Mouse (Mus musculus): ENCODE data around the gene Lif. TPM values are rescaled to one million over a fixed set of nuclear protein-coding genes. Genes with fewer than 3 reads are reported as not detected.

Gene Lif
- polyA plus RNA-seq, 1 experiment from 2014 or later: 0.08 TPM

DNA sequence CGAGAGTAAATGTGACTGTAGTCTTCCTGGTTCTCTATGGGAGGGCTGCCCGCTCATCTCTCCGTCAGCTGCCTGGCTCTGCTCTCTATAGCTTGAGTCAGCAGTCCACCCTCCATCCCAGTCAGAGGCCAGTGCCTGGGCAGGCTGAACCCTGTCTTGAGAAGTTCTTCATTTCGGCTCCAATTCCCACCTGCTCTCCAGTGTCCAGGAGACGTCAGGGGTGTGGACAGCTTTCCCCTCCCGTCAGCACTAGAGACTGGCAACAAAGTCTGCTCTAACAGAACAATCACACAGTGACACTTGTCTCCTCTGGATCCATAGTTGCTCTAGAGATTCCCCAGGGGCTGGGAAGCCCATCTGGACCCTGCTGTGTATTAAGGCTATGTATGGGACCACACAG lies 36.7 kb downstream of the Lif start:
- Histone ChIP-seq H3K36me3 (no peaks in the 10 kb centered on the region), H3K27me3 (peaks cover 11% of the 10 kb centered on the region), H3K9ac (no peak overlapping the region), H3K9me3 (no peaks in the 10 kb centered on the region), H3K4me1 (peaks cover 13% of the 10 kb centered on the region), H3K4me3 (no peak overlapping the region), H3K27ac (no peak overlapping the region), H3K4me2 (replicated peaks) (no peak overlapping the region)
- WGBS: 75% methylated on average over 6 of the region's 6 CpGs
- no peak for ATAC-seq (ENCODE audit: low FRiP score, low read depth)

DNA sequence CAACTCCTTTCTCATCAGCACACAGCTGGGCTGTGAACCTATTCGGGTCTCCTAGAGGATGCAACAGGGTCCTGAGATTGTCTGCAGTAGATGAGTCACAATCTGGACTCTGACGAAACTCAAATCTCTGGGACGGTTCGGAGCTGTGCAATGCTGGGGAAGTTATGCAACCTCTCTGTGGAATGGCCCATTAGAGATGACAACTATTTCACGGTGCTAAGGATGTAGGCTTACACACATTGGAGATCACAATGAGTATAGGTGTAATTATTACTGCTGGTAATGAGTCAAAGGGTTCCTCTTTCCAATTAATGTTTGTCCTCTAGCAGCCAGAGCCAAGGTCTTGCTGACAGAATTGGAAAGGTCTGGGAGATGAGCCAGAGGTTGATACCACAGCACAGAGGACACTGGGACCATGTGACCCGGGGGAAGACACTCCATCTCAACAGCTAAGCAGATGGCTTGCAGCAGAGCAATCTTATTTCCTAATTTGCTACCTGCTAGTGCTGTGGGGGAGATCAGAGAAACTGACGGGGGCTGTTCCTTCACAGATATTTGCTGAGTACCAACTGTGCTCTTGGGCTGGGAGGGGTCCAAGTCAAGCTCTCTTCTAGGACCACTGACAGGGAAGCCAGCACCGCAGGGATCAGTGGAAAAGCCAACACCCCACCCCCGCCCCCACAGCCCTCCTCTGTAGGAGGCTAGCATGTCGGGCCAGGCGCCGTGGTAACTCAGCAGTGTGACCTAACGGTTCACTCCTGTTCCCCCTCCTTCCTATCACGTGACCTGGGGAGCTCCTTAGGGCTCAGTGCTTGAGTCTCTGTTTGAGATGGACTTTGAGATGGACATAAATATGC lies 37.4 kb downstream of the Lif start:
- Histone ChIP-seq H3K27me3 (peaks cover 11% of the 10 kb centered on the region), H3K36me3 (no peaks in the 10 kb centered on the region), H3K4me3 (no peak overlapping the region), H3K27ac (no peak overlapping the region), H3K9me3 (no peaks in the 10 kb centered on the region), H3K4me1 (peaks cover 20% of the 10 kb centered on the region), H3K4me2 (replicated peaks) (no peak overlapping the region), H3K9ac (no peak overlapping the region)
- ATAC-seq (ENCODE audit: low FRiP score, low read depth): no peak
- 32% methylated on average over 14 of the region's 14 CpGs for WGBS

DNA sequence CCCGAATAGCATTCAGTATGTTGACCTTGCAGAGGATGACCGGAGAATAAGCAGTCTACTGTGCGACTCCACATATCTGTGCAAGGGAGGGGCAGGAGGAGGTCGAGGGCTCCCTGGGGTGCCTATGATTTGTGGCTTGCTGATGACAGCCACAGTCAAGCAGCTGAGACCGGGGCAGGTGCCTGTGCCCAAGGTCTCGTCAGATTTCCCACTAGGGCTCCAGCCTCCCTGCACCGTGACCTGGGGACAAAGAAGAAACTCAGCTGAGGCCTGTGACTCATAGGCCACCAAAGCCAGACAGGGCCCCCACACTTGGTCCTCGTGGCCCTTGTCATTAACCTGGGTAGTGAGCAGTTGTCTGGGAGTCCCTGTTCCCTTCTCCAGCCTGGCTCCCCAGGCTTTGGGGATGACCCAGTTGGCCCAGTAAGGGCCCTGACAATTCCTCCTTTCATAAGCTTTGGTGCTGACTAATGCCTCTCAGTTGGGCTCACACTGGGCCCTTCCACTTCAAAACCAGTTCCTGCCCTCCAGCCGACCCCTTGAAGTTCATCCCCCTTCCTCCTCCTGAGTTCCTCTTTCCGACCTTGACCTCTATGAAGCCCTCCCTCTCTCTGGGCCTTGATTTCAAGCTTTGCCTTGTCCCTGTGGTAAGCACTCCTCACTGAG lies 39.4 kb downstream of the Lif start:
- WGBS: 76% methylated on average over 10 of the region's 10 CpGs
- H3K4me1 ChIP-seq: peaks cover 30% of the 10 kb centered on the region
- no peak for ATAC-seq (ENCODE audit: low FRiP score, low read depth)
- peaks cover 11% of the 10 kb centered on the region for H3K27me3 ChIP-seq
- H3K36me3 ChIP-seq: no peaks in the 10 kb centered on the region
- no peak overlapping the region for H3K4me3 ChIP-seq
- no peak overlapping the region for H3K9ac ChIP-seq
- H3K4me2 ChIP-seq (replicated peaks): no peak overlapping the region
- H3K27ac ChIP-seq: no peak overlapping the region
- no peaks in the 10 kb centered on the region for H3K9me3 ChIP-seq

DNA sequence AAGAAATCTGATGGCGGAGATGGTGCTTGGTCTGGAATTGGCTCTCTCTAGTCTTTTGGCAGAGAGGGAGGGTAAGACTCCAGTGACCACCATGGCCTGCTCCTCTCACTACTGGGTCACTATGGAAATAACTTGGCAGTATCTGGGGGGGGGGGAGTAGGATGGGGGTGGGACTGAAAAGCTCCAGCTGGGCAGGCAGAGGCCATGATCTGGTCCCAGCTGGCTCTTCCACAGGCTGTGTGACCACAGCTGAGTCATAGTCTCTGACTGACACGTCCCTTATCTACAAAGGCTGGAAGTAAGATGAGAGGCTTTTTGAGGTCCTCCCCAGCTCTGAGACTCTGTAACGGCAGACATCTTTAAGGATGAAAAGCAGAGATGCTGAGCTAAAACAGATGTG lies 40.4 kb downstream of the Lif start:
- no peak overlapping the region for H3K27ac ChIP-seq
- H3K4me3 ChIP-seq: no peak overlapping the region
- no peaks in the 10 kb centered on the region for H3K9me3 ChIP-seq
- H3K4me2 ChIP-seq (replicated peaks): no peak overlapping the region
- 48% methylated on average over 3 of the region's 3 CpGs for WGBS
- H3K9ac ChIP-seq: no peak overlapping the region
- H3K27me3 ChIP-seq: peaks cover 11% of the 10 kb centered on the region
- no peak for ATAC-seq (ENCODE audit: low FRiP score, low read depth)
- no peaks in the 10 kb centered on the region for H3K36me3 ChIP-seq
- peaks cover 37% of the 10 kb centered on the region for H3K4me1 ChIP-seq

DNA sequence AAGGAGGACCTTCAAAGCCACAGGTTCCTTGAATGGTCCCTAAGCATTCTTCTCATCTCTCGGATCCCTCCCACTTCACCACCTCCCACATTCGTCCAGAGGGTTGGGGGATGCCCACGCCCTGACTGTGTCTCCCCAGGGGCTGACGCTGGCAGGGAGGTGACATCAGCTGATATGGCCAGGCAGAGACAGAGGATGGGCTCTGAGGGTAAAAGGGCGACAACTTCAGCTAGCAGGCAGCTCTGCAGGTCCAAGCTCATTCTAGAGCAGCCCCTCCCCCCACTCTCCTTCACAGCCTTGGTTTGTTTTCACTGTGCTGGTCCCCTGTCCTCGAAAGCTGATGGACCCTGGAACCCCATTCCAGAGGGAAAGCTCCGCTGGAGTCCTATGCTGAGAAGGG lies 41.3 kb downstream of the Lif start:
- Histone ChIP-seq H3K27ac (no peak overlapping the region), H3K4me2 (replicated peaks) (no peak overlapping the region)
- 31% methylated on average over 7 of the region's 7 CpGs for WGBS

DNA sequence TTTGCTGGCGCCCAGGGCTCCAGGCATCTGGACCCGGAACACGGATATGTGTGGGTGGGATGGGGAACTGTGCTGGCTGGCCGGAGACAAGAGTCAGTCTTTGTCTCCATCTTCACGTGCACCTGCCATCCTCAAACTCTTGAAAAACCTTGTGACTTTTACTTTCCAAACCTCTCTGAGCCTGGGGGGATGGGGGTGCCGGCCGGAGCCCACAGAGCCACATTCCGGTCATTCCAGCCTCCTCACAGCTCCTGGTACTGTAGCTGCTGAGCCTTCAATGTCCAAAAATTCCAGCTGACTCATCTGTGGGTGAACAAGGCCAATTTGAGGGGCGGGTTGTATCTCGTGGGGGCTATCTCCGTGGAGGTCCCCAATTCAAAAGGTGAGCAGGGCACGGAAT lies 41.8 kb downstream of the Lif start:
- H3K9ac ChIP-seq: no peak overlapping the region
- WGBS: 41% methylated on average over 12 of the region's 12 CpGs
- ATAC-seq (ENCODE audit: low FRiP score, low read depth): no peak
- H3K4me2 ChIP-seq (replicated peaks): no peak overlapping the region
- no peaks in the 10 kb centered on the region for H3K9me3 ChIP-seq
- H3K27me3 ChIP-seq: peaks cover 8% of the 10 kb centered on the region
- no peak overlapping the region for H3K4me3 ChIP-seq
- peaks cover 43% of the 10 kb centered on the region for H3K4me1 ChIP-seq
- H3K36me3 ChIP-seq: no peaks in the 10 kb centered on the region
- H3K27ac ChIP-seq: no peak overlapping the region

More for the DNA sequence above, 41.3 kb downstream of the Lif start:
- no peak overlapping the region for H3K9ac ChIP-seq
- H3K36me3 ChIP-seq: no peaks in the 10 kb centered on the region
- no peak overlapping the region for H3K4me3 ChIP-seq
- ATAC-seq (ENCODE audit: low FRiP score, low read depth): no peak
- H3K27me3 ChIP-seq: peaks cover 11% of the 10 kb centered on the region
- H3K9me3 ChIP-seq: no peaks in the 10 kb centered on the region
- peaks cover 43% of the 10 kb centered on the region for H3K4me1 ChIP-seq

DNA sequence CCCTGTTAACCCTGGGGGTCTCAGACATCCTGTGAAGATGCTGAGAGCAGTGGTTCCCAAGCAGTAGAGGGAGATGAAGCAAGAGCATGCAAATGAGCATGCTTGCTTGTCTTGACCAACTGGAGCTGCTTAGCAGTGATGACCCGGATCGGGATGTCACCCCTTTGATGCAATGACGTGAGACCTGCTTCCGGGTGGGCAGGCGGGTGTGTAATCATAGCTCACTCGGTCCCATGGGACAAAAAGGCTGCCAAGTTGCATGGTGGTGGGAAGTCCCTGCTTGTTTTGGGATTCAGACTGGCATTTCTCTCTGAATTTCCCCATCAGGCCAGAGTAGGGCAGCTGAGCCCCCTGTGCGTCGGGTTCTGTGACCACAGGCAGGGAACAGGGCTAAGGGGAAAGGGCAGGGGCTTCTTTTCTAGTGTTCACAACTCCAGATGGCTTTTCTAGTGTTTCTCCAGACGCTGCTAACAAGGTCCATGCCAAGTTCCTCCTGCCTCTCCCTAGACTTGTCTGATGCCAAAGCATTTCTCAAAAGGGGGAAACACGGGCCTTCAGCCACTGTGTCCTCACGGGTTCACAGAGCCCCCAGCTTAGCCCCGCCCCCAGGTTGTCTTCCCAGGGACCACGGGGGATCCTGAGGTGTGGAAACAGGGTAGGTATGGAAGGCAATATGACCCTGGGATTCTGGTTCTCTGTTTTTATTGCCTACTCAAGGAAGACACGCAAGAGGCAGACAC lies 42.5 kb downstream of the Lif start:
- Histone ChIP-seq H3K9me3 (no peaks in the 10 kb centered on the region), H3K9ac (no peak overlapping the region), H3K4me1 (peaks cover 40% of the 10 kb centered on the region), H3K4me2 (replicated peaks) (no peak overlapping the region), H3K36me3 (no peaks in the 10 kb centered on the region), H3K27ac (no peak overlapping the region), H3K4me3 (no peak overlapping the region), H3K27me3 (peaks cover 3% of the 10 kb centered on the region)
- 62% methylated on average over 14 of the region's 14 CpGs for WGBS
- no peak for ATAC-seq (ENCODE audit: low FRiP score, low read depth)

DNA sequence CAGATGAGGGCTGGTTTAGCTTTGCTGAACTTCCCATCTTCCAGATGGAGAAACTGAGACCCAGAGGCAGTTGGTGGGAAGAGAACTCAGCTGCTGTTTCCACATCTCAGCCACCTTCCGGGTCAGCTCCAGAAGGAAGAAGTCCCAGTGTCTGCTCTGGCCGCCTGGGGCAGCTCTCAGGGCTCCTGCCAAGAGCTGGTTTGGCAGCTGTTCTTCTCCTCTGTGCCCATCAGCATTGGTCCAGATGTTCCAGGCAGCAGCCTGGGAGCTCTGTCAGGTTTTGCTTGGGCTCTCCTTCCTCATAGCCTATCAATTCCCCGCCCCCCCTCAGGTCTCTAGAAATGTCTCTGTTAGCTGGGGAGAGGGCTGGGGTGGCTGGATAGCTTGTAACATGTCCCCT lies 43.3 kb downstream of the Lif start:
- H3K9ac ChIP-seq: no peak overlapping the region
- no peak overlapping the region for H3K27ac ChIP-seq
- 82% methylated on average over 3 of the region's 3 CpGs for WGBS
- H3K4me1 ChIP-seq: peaks cover 36% of the 10 kb centered on the region
- no peaks in the 10 kb centered on the region for H3K27me3 ChIP-seq
- H3K9me3 ChIP-seq: no peaks in the 10 kb centered on the region
- ATAC-seq (ENCODE audit: low FRiP score, low read depth): no peak
- no peaks in the 10 kb centered on the region for H3K36me3 ChIP-seq
- no peak overlapping the region for H3K4me3 ChIP-seq
- H3K4me2 ChIP-seq (replicated peaks): no peak overlapping the region

DNA sequence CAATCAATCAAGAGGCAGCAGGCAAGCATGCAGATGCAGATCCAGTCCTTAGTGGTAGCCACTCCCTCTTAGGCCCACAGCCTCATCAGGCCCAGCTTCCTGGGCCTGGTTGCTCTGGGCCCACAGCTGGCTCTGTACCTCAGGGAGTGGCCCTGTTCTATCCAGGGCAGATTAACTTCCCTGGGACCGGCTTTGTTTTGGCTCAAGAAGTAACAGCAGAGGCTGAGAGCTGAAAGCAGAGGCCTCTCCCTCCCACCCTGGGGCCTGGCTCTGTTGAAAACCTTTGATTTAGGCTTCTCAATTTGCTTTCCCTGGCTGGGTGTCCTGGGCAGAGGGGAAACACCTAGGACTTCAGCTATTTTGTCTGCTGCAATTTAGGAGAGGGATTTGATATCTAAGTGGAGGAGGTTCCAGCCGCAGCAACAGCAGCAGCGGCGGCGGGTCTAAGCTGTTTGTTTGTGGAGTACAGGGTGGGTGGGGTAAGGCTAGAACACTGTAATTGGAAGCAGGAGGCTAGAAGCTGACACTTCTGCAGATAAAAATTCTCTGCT lies 45.1 kb downstream of the Lif start:
- Histone ChIP-seq H3K27ac (0 out of 2 replicates have a peak overlapping the region, but pooled peaks have one; percentile 28), H3K9ac (no peak overlapping the region)

DNA sequence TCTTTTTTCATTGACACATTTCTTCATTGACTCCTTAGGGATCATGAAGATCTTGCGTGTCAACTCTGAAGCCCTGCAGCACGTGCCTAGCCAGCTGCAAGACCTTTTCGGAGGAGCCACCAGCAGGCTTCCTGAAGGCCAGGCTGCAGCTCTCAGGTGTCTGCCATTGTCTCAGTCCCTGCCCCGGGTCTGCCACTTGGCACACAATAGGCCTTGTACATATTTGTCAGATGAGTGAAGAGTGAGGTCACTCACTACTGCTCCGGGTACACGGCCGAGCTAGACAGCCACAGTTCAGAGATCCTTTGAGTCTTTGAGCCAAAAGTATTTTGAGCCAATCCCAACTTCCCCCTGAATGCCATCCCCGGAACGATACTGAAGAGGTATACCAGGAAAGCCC lies 45.7 kb downstream of the Lif start:
- no peak overlapping the region for H3K4me3 ChIP-seq
- peaks cover 45% of the 10 kb centered on the region for H3K4me1 ChIP-seq
- H3K4me2 ChIP-seq (replicated peaks): no peak overlapping the region
- no peak overlapping the region for H3K27ac ChIP-seq
- no peaks in the 10 kb centered on the region for H3K36me3 ChIP-seq
- no peaks in the 10 kb centered on the region for H3K27me3 ChIP-seq
- 70% methylated on average over 9 of the region's 9 CpGs for WGBS
- H3K9ac ChIP-seq: no peak overlapping the region
- no peaks in the 10 kb centered on the region for H3K9me3 ChIP-seq
- no peak for ATAC-seq (ENCODE audit: low FRiP score, low read depth)

More for the DNA sequence above, 45.1 kb downstream of the Lif start:
- H3K36me3 ChIP-seq: no peaks in the 10 kb centered on the region
- WGBS: 14% methylated on average over 5 of the region's 5 CpGs
- no peak overlapping the region for H3K4me2 ChIP-seq (replicated peaks)
- no peak for ATAC-seq (ENCODE audit: low FRiP score, low read depth)
- no peak overlapping the region for H3K4me3 ChIP-seq
- H3K27me3 ChIP-seq: no peaks in the 10 kb centered on the region
- H3K9me3 ChIP-seq: no peaks in the 10 kb centered on the region
- peaks cover 40% of the 10 kb centered on the region for H3K4me1 ChIP-seq

DNA sequence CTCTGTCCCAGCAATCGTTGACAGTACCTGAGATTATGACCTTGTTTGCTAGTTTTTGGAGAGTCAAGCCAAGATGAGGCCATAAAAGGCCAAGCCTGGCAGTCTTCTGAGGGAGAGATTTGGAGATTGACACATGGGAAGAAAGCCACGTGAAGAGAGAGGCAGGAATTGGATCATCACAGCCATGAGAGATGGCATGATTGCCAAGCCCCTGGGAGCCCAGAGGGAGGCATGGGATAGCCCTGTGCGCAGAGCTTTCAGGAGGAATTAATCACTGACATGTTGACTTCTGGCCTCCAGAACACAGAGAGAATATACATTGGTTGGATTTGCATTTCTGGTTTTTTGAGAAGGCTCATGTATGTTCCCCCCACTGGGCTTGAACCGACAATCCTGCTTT lies 46.8 kb downstream of the Lif start:
- Histone ChIP-seq H3K9ac (no peak overlapping the region), H3K4me2 (replicated peaks) (no peak overlapping the region), H3K27ac (no peak overlapping the region), H3K4me1 (peaks cover 49% of the 10 kb centered on the region), H3K36me3 (no peaks in the 10 kb centered on the region), H3K9me3 (no peaks in the 10 kb centered on the region), H3K4me3 (no peak overlapping the region), H3K27me3 (no peaks in the 10 kb centered on the region)
- ATAC-seq (ENCODE audit: low FRiP score, low read depth): no peak
- WGBS: 72% methylated on average over 4 of the region's 4 CpGs

DNA sequence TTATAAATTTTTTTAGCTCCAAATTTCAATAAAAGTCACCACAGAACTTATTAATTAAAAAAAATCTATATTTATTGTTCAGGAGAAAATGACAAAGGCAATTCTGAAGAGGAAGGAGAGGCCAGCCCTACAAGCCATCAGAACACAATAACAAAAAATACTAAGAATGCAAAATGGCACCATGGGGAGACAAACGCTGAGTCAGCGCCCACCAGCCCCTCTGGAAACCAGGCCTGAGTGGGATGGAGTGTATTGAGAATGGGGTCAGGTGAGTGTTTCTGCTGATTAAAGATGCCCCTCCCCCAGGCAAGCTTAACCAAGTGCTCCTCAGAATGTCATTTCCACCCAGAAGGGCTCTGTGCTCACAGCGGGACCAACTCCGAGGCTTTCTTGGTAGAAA lies 47.7 kb downstream of the Lif start:
- WGBS: 92% methylated on average over 4 of the region's 4 CpGs
- Histone ChIP-seq H3K9me3 (no peaks in the 10 kb centered on the region), H3K27ac (no peak overlapping the region), H3K4me1 (peaks cover 47% of the 10 kb centered on the region), H3K4me2 (replicated peaks) (no peak overlapping the region), H3K9ac (no peak overlapping the region), H3K36me3 (no peaks in the 10 kb centered on the region), H3K4me3 (no peak overlapping the region), H3K27me3 (no peaks in the 10 kb centered on the region)
- ATAC-seq (ENCODE audit: low FRiP score, low read depth): no peak
